Mouse (Mus musculus): ENCODE measurements at regions not wholly inside any gene's neighbourhood (a gene's known extent, or its start where the extent isn't known, plus 50 kb on each side); places are given as distances from the start of the nearest gene placed in this dataset.

DNA sequence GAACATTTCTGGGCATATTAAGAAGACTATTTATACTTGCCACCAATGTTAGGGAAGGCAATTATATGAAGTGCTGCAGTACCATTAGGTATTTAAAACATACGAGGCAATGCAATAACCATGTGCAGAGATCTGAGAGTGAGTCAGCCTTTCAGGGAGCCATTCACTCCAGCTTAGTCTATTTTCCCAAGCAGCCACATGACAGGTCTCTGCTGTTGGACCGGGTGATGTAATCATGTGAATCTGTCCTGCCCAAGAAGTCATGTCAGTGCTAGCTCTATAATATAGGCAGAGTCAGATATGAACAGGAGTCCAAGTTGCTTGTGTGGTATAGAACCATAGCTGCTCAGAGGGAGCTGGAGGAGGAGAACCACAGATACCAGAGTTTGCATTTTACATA lies 253.1 kb downstream of the Bcl2 start:
- no peak for ATAC-seq (ENCODE audit: low FRiP score)
- no peak overlapping the region for H3K4me2 ChIP-seq
- 88% methylated on average over 2 of the region's 2 CpGs for WGBS
- no peaks in the 10 kb centered on the region for H3K9me3 ChIP-seq (ENCODE audit: control insufficient read depth, low read length)
- H3K9ac ChIP-seq (ENCODE audit: low read length), result no peak overlapping the region
- no peak for DNase-seq (ENCODE audit: low spot score, missing footprints)
- H3K27me3 ChIP-seq (ENCODE audit: control insufficient read depth, insufficient read depth, low read length), result no peaks in the 10 kb centered on the region
- no peak overlapping the region for H3K4me3 ChIP-seq (ENCODE audit: low read depth, low read length)
- peaks cover 4% of the 10 kb centered on the region; the same call in 1 of the 2 replicates for H3K4me1 ChIP-seq (ENCODE audit: control insufficient read depth, insufficient read depth, low read length)
- H3K27ac ChIP-seq (ENCODE audit: low read depth, low read length), result no peak overlapping the region
- no peaks in the 10 kb centered on the region for H3K36me3 ChIP-seq (ENCODE audit: control insufficient read depth, insufficient read depth, low read length)

DNA sequence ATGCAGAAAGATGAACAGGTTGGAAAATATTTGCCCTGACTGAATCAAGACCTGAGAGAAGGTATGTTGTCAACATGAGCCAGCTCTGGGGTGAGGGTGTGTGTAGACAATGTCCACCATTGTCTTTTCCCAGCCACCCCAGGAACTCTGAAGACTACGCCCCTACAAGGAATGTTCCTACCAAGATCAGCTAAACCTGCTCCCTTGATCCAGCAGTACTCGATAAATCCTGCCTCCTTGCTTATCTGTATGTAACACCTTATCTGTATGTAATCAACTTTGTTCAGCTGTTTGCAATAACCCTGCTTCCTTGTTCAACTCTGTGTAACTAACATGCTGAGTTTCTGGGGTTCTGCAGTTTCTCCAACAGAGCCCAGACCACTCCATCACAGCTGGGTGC lies 264.3 kb downstream of the Bcl2 start:
- Histone ChIP-seq H3K27me3 (ENCODE audit: control insufficient read depth, insufficient read depth, low read length) (no peaks in the 10 kb centered on the region), H3K27ac (ENCODE audit: low read depth, low read length) (no peak overlapping the region), H3K4me1 (ENCODE audit: control insufficient read depth, insufficient read depth, low read length) (no peaks in the 10 kb centered on the region), H3K9ac (ENCODE audit: low read length) (no peak overlapping the region), H3K4me2 (no peak overlapping the region), H3K36me3 (ENCODE audit: control insufficient read depth, insufficient read depth, low read length) (no peaks in the 10 kb centered on the region), H3K9me3 (ENCODE audit: control insufficient read depth, low read length) (no peaks in the 10 kb centered on the region), H3K4me3 (ENCODE audit: low read depth, low read length) (no peak overlapping the region)
- 87% methylated on average over 2 of the region's 2 CpGs for WGBS
- DNase-seq (ENCODE audit: low spot score, missing footprints) (no peak), ATAC-seq (ENCODE audit: low FRiP score) (no peak)
